Mouse (Mus musculus) erythroblast, embryonic 14.5 days (primary cell): Measurements from ENCODE around the gene Tank.

Experiments used
- GATA1 ChIP-seq: IDR thresholded peaks from 2 replicates; pipeline ENCODE4 v1.6.1; 2012; ENCODE audit warnings: low read length, inconsistent platforms, mixed read lengths
- TAL1 ChIP-seq: IDR thresholded peaks from 3 replicates; pipeline ENCODE4 v1.6.1; 2012; ENCODE audit warnings: low read length, inconsistent platforms, mixed read lengths

- TF ChIP-seq GATA1 (no peak), TAL1 (no peak)
Observed at GRCm38 (mm10) chr2:61651640-61652039, 73.3 kb downstream of the Tank start.
